Mouse (Mus musculus) kidney, postnatal 0 days (tissue): ENCODE data around the gene Batf. TPM values are rescaled to one million over a fixed set of nuclear protein-coding genes. Genes with fewer than 3 reads are reported as not detected.

Experiments
- ATAC-seq: fragments of 200-750 bp; cut with Nextera tagmentation; replicated peaks from 2 replicates; pipeline ENCODE4 v1.8.0; 2017; ENCODE audit warnings: low read depth, moderate number of reproducible peaks, moderate TSS enrichment, moderate library complexity; ENCODE audit not compliant: low FRiP score
- DNase-seq: peaks from one replicate; pipeline ENCODE4 v3.0.0-alpha.2; 2016; ENCODE audit warnings: low spot score
- H3K27ac ChIP-seq: fragments of 300-500 bp; sonication (generic); 2 replicates; pipeline ENCODE4 v1.5.1; 2014; ENCODE audit warnings: mild to moderate bottlenecking
- H3K27me3 ChIP-seq: fragments of 300-500 bp; sonication (generic); 2 replicates; pipeline ENCODE4 v1.6.1; 2014; ENCODE audit warnings: low read length, mixed read lengths; ENCODE audit not compliant: insufficient read depth
- H3K36me3 ChIP-seq: fragments of 300-500 bp; sonication (generic); 2 replicates; pipeline ENCODE4 v1.6.1; 2014; ENCODE audit warnings: low read length, mixed read lengths; ENCODE audit not compliant: insufficient read depth
- H3K4me1 ChIP-seq: fragments of 300-500 bp; sonication (generic); replicated peaks from 2 replicates; pipeline ENCODE4 v1.6.1; 2014; ENCODE audit warnings: antibody characterized with exemption, low read length, mixed read lengths; ENCODE audit not compliant: insufficient read depth
- H3K4me2 ChIP-seq: fragments of 300-500 bp; sonication (generic); 2 replicates; pipeline ENCODE4 v1.6.1; 2014; ENCODE audit warnings: mild to moderate bottlenecking, low read length, moderate library complexity, mixed read lengths
- H3K4me3 ChIP-seq: fragments of 300-500 bp; sonication (generic); replicated peaks from 2 replicates; pipeline ENCODE4 v1.5.1; 2014; ENCODE audit warnings: low read depth, low read length
- H3K9ac ChIP-seq: fragments of 300-500 bp; sonication (generic); 2 replicates; pipeline ENCODE4 v1.6.1; 2014; ENCODE audit warnings: low read depth, low read length
- H3K9me3 ChIP-seq: fragments of 300-500 bp; sonication (generic); replicated peaks from 2 replicates; pipeline ENCODE4 v1.6.1; 2016; ENCODE audit warnings: low read length, inconsistent platforms, mixed read lengths
- CTCF ChIP-seq: IDR thresholded peaks from 2 replicates; pipeline ENCODE4 v1.5.1; 2016; ENCODE audit warnings: antibody characterized with exemption, low read depth, mild to moderate bottlenecking, moderate library complexity
- WGBS: fragments of 180-500 bp; shearing (Covaris S2); extraction: QIAGEN DNeasy Blood & Tissue Kit; methylation state at CpG from one replicate; pipeline ENCODE4 v1.1.7; 2014; 5-methylcytosine and 5-hydroxymethylcytosine counted together
- microRNA-seq: library from miRNA; unstranded; fragments of <30 nt; microRNA quantifications from one replicate; pipeline ENCODE4, GENCODE M21; 2016
- polyA plus RNA-seq: library from polyadenylated mRNA; unstranded; fragments of >200 nt; fragmentation: Nextera tagmentation; extraction: Ambion mirVana; gene quantifications from 2 replicates; pipeline ENCODE4 v1.2.1, GENCODE M21; 2015

Gene Batf
- polyA plus RNA-seq, 1 experiment from 2014 or later = 4.0 TPM

DNA sequence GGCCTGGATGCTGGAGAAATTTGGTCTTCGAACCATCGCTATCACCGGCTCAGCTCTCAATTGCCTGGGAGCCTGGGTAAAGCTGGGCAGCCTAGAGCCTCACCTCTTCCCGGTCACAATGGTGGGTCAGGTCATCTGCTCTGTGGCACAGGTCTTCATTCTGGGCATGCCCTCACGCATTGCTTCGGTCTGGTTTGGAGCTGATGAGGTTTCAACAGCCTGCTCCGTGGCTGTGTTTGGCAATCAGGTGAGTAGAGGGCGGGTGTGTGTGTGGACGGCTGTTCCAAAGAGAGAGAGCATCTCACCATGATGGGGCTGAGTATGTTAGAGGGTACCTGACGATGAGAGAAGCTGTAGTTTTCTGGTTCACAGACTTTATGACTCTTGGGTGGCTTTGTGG is 60.9 kb downstream of the Batf start:
- Histone ChIP-seq H3K27ac (no peak overlapping the region), H3K4me3 (peak overlapping the region; percentile 41; the same call in 1 of the 2 replicates), H3K4me2 (peak overlapping the region; percentile 90), H3K36me3 (no peaks in the 10 kb centered on the region), H3K27me3 (0 out of 2 replicates have a peak, but pooled peaks cover 5% of the 10 kb centered on the region), H3K9me3 (no peaks in the 10 kb centered on the region), H3K4me1 (0 out of 2 replicates have a peak, but pooled peaks cover 4% of the 10 kb centered on the region), H3K9ac (no peak overlapping the region)
- no peak for TF ChIP-seq CTCF
- WGBS = 80% methylated on average over 10 of the region's 10 CpGs
- ATAC-seq (no peak), DNase-seq (no peak)

DNA sequence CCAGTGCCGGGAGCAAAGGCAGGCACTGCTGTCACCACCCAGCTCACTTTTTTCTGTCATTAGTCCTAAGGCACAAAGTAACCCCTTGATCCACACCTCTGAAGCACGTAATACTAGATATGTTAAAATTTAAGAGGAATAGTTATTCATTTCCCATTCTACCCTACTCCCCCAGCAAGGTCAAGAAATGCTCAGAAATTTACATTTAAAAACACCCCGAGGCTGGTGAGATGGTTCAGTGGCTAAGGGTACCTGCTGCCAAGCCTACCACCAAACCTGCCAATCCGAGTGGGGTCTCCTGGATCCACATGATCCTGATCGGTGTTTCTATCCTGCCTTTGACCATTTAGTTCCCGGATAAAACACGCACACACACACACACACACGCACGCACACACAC is 63.4 kb downstream of the Batf start:
- WGBS = 71% methylated on average over 9 of the region's 9 CpGs
- Histone ChIP-seq H3K36me3 (no peaks in the 10 kb centered on the region), H3K4me2 (no peak overlapping the region), H3K4me3 (no peak overlapping the region), H3K9me3 (no peaks in the 10 kb centered on the region), H3K4me1 (0 out of 2 replicates have a peak, but pooled peaks cover 4% of the 10 kb centered on the region), H3K27me3 (0 out of 2 replicates have a peak, but pooled peaks cover 5% of the 10 kb centered on the region), H3K27ac (no peak overlapping the region), H3K9ac (no peak overlapping the region)
- DNase-seq (peak; percentile 24), ATAC-seq (no peak)
- TF ChIP-seq CTCF = no peak

DNA sequence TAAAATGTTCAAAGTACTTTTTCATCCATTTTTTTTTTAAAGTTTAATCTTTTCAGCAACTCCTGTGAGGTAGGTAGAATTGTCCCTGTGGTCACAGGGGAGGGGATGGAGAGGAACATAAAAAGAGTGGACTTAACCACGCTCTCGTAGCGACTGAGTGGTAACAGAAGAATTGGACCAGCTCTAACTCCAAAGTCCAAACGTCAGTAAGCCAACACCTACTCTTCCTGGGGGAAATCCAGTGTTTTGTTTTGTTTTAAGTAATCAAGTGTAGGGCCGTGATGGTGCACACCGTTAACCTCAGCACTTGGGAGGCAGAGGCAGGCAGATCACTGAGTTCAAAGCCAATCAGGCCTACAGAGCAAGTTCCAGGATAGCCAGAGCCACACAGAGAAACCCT is 65.6 kb downstream of the Batf start:
- 76% methylated on average over 6 of the region's 6 CpGs for WGBS
- no peak for ATAC-seq
- Histone ChIP-seq H3K4me2 (no peak overlapping the region), H3K4me1 (no peaks in the 10 kb centered on the region), H3K4me3 (no peak overlapping the region), H3K9me3 (no peaks in the 10 kb centered on the region), H3K27me3 (0 out of 2 replicates have a peak, but pooled peaks cover 5% of the 10 kb centered on the region), H3K9ac (no peak overlapping the region), H3K36me3 (no peaks in the 10 kb centered on the region), H3K27ac (no peak overlapping the region)
- no peak for DNase-seq
- no peak for TF ChIP-seq CTCF

DNA sequence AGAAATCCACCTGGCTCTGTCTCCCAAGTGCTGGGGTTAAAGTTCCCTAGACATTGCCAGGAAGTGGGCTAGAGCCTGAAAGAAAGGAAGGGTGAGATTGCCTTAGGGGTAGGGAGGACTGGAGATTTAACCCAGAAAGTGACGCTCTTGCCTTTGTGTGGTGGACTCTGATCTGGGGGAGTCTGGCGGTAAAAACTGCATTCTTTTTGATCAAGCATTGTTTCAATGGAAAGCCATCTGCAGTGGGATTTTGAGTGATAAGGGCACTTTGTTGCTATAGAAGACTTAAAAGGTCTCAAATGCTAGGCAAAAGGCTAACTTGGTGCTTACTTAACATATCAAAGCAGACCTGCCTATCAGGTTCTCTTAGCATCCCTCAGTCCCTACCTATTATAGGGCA is 66.8 kb downstream of the Batf start:
- H3K4me2 ChIP-seq = no peak overlapping the region
- H3K9ac ChIP-seq = no peak overlapping the region
- ATAC-seq (no peak), DNase-seq (no peak)
- TF ChIP-seq CTCF = no peak
- no peaks in the 10 kb centered on the region for H3K9me3 ChIP-seq
- H3K27me3 ChIP-seq = no peaks in the 10 kb centered on the region
- no peak overlapping the region for H3K4me3 ChIP-seq
- H3K27ac ChIP-seq = no peak overlapping the region
- H3K4me1 ChIP-seq = no peaks in the 10 kb centered on the region
- no peaks in the 10 kb centered on the region for H3K36me3 ChIP-seq
- WGBS = 43% methylated on average over 2 of the region's 2 CpGs

DNA sequence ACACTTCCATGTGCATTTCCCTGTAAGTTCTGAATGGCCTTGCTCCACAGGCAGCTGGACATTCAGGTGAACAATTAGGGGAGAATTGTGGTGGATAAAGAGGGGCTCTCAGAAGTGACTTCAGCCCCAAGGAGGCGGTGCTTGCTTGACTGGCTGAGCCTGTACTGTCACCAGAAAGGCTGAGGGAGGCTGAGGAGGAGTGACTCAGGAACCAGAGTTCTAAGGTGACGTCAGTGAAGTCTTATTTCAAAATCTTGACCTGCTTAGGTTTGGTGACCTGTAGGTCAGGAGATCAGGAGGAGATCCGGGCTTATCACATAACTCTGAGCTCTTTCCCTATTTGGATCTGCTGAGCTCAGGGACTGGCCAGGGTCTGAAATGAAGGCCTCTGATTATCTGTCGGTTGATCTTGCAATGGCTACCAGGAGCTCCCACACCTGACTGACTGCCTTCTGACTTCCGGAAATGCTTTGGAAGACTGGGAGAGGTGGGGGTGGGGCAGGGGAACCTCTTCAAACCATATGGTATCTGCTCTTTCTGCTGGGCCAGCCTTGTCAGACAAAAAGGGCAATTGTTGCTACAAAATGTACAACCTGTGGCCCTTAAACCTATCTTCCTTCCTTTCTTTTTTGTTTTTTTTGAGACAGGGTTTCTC is 68.3 kb downstream of the Batf start:
- Histone ChIP-seq H3K4me2 (no peak overlapping the region), H3K27me3 (no peaks in the 10 kb centered on the region), H3K4me3 (no peak overlapping the region), H3K27ac (no peak overlapping the region), H3K36me3 (no peaks in the 10 kb centered on the region), H3K9ac (no peak overlapping the region), H3K4me1 (no peaks in the 10 kb centered on the region), H3K9me3 (no peaks in the 10 kb centered on the region)
- WGBS = 41% methylated on average over 5 of the region's 5 CpGs
- no peak for DNase-seq
- no peak for ATAC-seq
- no peak for TF ChIP-seq CTCF

DNA sequence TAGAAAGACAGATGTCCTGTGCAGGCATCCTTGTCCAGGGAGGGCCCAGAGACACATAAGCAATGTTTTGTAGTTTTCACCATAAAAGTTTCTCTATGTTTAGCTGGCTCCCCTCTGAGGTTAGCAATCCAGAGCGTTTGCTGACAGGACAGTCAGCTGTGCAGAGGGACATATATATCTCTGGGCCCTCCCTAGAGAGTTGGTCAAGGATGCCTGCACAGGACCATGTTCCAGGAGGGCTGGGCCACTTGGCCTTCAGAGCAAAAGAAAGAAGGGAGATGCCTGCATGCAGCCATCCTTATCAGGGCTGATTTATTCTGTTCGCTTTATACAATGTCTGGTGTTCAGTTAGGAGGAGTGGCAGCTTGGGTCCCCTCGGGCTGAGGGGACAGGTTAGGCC is 70.0 kb downstream of the Batf start:
- 52% methylated on average over 3 of the region's 3 CpGs for WGBS
- peak; percentile 81 for ATAC-seq
- Histone ChIP-seq H3K9me3 (no peaks in the 10 kb centered on the region), H3K27me3 (no peaks in the 10 kb centered on the region), H3K36me3 (no peaks in the 10 kb centered on the region), H3K4me3 (no peak overlapping the region), H3K27ac (no peak overlapping the region), H3K9ac (no peak overlapping the region), H3K4me1 (no peaks in the 10 kb centered on the region), H3K4me2 (no peak overlapping the region)
- DNase-seq = peak; percentile 87
- TF ChIP-seq CTCF = no peak

DNA sequence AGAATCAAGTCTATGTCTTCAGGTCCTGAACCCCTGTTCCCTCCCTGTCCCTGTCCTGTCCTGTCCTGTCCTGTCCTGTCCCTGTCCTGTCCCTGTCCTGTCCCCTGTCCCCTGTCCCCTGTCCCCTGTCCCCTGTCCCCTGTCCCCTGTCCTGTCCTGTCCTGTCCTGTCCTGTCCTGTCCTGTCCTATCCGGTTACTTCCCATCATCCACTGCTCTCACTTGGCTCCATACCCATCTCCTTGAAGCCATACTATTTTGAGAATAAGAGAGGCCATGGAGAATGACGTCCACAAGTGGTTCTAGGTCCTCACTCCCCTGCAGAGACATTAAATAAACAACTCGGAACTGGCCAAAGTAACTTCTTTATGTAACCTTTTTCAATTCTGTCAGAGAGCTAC is 70.6 kb downstream of the Batf start:
- Histone ChIP-seq H3K27ac (no peak overlapping the region), H3K4me1 (no peaks in the 10 kb centered on the region), H3K36me3 (no peaks in the 10 kb centered on the region), H3K9ac (no peak overlapping the region), H3K27me3 (no peaks in the 10 kb centered on the region), H3K9me3 (no peaks in the 10 kb centered on the region), H3K4me3 (no peak overlapping the region), H3K4me2 (no peak overlapping the region)
- ATAC-seq (no peak), DNase-seq (no peak)
- 59% methylated on average over 3 of the region's 3 CpGs for WGBS
- no peak for TF ChIP-seq CTCF

Small RNA genes within 50 kb of the gene (microRNA-seq; reads per million reads assigned to microRNA genes)
- not detected for gene Gm47285

Other genes starting within 250 kb of the Batf start
- 3.5 and 3.9 TPM in 2 replicates for gene Fos, start 212.8 kb upstream of the Batf start, polyA plus RNA-seq
- gene Jdp2, start 87.6 kb upstream of the Batf start, polyA plus RNA-seq = 0.47 and 0.70 TPM in 2 replicates
- 7.0 and 7.5 TPM in 2 replicates for gene Flvcr2, start 59.9 kb downstream of the Batf start, polyA plus RNA-seq
- gene Erg28, start 137.9 kb downstream of the Batf start, polyA plus RNA-seq = 111 and 122 TPM in 2 replicates
- gene Ttll5, start 138.0 kb downstream of the Batf start, polyA plus RNA-seq = 6.8 and 7.2 TPM in 2 replicates